Mouse (Mus musculus) cerebellum, adult 11 months (tissue): ENCODE results near the gene Pcgf2.
A peak's percentile ranks its signal among the peaks of the same experiment; 100 is the strongest.
"Not testable (repeated sequence)": the region's sequence is repeated elsewhere in the genome, so short reads cannot be mapped to it uniquely, and the experiment has no call there.

Source experiments
- DNase-seq: peaks from one replicate; pipeline ENCODE4 v3.0.0; 2022

The Pcgf2 gene

GRCm38 (mm10) chr11:97716021-97716420, 15.7 kb upstream of the Pcgf2 start:
- no peak for DNase-seq

DNA sequence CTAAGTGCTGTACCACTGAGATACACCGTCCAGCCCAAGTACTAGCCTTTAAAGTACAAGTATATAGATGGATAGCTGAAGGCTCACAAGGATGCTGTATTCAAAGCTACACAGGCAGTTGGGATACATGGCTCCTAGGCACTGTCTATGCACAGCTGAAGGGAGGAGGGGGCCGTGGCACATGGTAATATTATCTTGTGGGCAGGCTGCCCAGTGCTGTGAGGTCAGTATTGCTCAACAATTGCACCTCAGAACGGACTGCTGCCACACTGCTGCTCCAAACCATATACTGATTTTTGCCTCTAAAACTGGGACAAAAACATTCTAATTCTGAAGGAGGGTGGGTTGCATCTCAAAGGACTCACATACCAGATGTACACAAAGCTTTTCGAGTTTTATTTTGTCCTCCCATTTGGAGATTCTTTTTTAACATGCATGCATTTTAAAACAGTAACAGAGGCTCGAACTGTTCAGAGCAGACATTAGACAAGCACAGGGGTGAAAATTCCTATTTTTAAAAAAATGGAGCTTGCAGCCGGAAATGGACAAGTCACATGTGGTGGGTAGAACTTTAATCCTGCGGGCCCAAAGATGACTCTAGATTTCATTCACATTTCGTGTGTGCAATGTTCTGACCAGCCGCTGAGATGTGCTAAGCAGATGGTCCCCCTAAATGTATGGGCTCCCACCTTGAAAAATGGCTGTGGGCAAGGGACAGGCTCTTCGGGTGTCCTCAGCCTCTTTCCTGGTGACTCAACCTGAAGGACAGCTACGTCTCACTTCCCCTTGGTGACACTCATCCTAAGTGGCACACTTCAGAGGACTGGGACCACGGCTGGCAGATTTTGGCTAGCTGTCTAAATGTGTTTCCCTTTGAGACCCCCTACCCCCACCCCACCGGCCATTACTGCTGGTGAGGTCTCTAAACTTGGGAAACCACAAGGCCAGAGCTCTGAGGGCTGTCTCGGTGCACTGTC, 14.8 kb upstream of the Pcgf2 start:
- DNase-seq, result no peak

DNA sequence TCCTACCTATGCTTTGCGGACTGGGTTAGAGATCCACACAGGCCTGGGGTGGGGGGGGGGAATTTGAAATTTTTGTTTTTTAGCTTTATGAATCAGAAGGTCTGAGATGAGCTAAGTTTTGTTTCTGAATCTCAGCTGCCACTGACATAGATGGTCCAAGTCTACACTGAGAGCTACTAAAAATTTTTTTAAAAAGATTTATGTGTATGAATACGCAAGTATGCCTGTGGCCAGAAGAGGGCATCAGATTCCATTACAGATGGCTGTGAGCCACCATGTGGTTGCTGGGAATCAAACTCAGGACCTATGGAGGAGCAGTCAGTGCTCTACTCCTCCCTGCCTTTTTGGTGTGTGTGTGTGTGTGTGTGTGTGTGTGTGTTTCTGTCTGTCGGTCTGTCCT, 14.1 kb upstream of the Pcgf2 start:
- DNase-seq, result no peak

- no peak for DNase-seq
These were observed 13.6 kb upstream of the Pcgf2 start for GRCm38 (mm10) chr11:97713896-97714295.

- DNase-seq, result no peak
These were observed 12.0 kb upstream of the Pcgf2 start for GRCm38 (mm10) chr11:97712286-97712685.

DNA sequence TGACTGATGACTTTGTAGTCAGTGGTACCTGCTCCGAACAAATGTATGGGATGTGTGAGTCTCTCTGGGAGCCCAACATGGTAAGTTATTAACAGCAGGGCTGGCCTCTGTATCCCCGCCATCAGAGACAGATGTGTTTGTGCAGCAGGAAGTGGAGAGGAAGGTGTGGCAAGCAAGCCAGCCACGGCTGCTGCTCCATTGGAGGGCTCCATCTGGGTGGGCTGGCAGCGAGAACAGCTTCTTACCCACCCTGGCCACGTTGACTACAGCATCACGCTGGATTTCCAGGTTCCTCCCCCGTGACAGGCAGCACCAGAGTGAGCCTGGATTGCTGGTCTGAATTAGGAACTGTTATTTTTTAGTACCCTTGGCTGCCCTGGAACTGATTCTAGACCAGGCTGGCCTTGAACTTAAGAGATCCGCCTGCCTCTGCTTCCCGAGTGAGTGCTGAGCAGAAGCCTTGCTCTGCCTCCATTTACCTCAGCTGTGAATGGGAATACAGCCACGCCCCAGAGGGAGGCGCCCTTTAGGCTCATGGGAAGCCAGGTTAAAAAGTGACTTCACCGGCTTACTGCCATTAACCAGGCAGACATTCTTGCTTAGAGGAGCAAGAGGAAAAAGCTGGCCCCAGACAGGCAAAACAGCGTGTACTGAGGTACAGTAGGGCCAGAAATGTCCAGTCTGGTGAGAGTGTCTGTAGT, 11.1 kb upstream of the Pcgf2 start:
- no peak for DNase-seq

DNA sequence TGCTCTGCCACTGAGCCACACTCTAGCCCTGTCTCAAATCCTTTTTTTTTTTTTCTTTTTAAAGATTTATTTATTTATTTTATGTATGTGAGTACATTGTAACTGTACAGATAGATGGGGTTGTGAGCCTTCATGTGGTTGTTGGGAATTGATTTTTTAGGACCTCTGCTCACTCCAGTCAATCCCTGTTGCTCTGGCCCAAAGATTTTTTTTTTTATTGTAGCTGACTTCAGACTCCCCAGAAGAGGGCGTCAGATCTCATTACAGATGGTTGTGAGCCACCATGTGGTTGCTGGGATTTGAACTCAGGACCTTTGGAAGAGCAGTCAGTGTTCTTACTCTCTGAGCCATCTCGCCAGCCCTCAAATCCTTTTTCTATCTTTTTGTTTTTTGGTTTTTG, 9.8 kb upstream of the Pcgf2 start:
- not testable (repeated sequence) for DNase-seq

GRCm38 (mm10) chr11:97703039-97703826, 2.9 kb upstream of the Pcgf2 start, which contains the start of gene Psmb3:
Psmb3 (plus strand) TSS chr11:97703399.
- peak; percentile 99 for DNase-seq

DNA sequence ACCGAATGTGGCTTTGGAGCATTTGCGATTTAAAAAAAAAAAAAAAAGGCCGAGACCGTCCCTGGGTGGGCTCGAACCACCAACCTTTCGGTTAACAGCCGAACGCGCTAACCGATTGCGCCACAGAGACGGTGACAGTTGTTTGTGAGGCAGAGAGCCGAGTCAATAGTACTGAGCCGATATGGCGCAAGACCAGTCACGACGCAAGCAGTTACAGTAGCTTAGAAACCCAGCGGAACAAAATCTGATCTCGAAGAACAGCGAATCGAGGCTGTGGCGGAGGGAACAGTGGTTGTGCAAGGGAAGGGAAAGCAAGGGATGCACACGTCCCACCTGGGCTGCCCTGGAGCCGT, 2.1 kb upstream of the Pcgf2 start:
- peak; percentile 87 for DNase-seq

DNA sequence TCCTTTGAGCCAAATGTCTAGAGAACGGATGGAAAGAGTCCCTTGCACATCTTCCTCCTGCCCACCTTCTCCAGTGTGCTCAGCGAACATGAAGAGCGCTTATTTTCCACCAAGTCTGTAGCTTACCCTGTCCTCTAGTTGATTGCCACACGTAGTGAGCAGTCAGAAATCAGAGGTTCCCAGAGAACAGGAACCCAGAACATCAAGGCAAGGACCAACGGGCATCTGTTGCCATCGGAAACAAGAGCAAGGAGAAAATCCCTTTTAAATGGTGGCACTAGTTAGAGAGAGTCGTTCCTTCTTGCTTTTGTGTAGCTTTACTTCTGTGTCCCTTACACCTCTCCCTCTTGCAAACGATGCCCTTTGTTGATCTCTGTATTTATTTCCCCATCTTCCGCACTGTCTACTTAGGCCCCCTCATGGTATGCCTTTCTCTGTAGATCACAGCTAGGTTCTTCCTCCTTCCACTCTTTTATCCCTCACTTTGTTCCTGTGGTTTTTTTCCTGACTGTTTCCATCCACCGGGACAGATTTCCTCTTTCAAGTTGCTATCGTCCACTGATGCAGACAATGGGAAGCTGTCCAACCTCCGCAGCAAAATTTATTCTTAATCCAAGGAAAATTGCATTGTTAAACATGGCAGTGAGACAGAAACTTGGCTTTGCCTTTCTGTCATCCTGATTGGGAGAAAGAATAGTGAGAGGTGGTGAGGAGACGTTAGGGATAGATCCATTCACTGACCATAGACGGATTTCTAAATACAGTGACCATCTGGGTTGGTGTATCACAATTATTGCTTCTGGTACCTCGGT, 1.5 kb upstream of the Pcgf2 start:
- DNase-seq, result no peak

DNA sequence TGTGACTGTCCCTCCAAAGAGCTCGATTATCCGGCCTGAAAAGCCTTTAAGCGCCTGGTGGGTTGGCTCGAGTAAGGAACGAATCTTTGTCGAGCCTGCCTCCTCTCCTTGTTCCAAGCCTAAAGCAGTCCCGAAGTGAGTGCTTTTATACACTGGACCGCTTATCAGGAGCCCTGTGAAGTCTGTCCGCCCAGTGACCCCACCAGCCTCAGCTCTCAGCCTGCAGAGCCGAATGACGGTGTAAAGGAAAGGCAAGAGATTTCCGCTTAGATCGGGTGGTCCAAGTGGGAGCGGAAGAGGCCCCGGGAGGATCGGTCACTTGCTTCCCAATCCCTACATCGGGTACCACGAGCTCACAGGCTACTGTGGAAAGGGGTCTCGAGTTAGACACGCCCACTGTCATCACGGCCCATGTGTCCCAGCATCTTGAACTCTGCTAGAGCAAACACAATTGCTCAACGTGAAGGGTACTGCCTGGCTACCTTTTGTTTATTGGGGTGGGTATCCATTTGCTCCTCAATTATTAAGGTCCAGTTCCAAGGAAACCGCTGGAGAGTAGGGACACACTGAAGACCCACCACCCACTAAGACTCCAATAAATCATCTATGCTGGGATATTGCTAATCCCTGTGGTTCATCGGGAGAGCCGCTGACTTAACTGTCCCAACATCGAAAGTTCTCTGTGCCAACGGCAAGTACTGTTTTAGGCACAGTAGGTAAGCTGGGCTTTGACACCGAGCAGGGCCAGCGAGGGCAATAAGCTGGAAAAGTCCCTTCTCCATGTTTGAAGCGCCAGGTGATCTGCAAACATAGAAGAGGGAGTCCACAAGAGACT, 666 bp upstream of the Pcgf2 start:
- no peak for DNase-seq

DNA sequence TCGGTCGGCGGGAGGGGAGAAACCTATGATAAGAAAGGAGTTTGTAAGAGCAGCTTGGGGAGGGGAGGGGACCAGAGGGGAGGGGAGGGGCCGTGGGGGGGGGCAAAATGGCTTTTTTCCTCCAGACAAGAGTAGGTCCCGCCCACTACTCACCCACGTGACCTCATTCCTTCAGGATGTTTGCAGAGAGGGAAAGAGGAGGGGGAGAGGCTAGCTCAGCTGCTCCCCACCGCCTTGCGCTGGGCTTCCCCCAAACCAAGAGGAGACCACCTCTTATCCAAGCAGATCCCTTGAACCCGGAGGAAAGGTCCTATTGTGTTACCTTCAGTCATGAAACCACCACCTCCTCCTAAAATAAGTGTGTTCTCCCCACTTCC, 683 bp downstream of the Pcgf2 start:
- DNase-seq, result peak; percentile 82

- peak; percentile 71 for DNase-seq
These were observed 1.3 kb downstream of the Pcgf2 start for GRCm38 (mm10) chr11:97698741-97699611.

GRCm38 (mm10) chr11:97697891-97698529, 2.3 kb downstream of the Pcgf2 start:
- DNase-seq, result no peak

DNA sequence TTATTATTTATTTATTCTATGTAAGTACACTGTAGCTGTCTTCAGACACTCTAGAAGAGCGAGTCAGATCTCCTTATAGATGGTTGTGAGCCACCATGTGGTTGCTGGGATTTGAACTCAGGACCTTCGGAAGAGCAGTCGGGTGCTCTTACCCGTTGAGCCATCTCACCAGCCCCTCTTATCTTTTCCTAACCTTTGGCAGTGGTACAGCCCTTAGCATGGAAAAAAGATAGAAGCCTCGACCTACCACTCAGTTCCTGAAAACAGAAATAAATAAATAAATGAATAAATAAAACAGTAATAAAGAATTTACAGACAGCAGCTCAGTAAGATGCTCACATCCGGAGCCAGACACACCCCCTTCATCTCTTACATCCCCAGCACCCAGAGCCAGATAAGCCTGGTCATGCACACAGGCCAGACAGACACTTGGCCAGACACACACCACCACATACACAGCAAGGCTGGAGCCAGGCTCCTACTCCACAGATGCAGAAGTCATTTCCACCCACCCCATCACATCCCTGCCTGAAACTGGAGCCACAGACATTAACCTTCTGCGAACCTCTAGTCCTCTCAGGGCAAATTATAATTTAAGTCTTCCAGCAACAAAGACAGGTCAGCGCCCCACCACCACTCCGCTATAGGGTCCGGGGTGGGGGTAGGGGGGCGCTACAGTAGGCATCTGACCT, 3.0 kb downstream of the Pcgf2 start:
- DNase-seq, result no peak

GRCm38 (mm10) chr11:97696669-97697068, 3.6 kb downstream of the Pcgf2 start:
- DNase-seq, result no peak

DNA sequence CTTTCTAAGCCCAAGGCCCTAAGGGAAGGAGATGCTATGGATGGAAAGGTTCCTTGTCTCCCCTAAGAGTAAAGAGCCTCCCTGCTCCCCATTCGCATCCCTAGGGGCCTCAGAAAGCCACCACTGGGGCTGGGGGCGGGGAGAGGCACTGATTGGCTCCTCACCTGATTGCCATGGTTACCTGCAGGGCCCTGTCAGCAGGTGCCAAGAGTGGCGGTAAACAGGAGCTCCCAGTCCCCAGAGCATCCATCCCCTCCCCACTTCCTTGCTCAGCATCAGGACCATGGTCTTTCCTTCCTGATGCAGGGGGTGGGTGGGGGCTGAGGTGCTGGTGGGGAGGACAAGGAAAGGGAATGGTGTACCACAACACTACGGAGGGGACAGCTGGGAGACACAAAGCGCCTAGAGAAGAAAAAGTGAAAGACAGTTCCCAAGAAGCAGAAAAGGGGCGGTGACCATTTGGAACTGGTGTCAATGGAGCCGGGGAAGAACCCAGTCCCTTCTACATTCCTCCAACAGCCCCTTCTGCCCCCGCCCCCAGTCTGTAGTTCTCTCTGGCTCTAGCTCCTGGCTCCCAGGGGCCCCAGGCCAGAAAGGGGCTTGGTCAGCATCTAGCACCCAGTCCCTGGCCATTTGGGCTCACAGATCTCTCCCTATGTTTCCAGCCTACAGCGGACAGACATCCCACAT, 4.4 kb downstream of the Pcgf2 start:
- no peak for DNase-seq

DNA sequence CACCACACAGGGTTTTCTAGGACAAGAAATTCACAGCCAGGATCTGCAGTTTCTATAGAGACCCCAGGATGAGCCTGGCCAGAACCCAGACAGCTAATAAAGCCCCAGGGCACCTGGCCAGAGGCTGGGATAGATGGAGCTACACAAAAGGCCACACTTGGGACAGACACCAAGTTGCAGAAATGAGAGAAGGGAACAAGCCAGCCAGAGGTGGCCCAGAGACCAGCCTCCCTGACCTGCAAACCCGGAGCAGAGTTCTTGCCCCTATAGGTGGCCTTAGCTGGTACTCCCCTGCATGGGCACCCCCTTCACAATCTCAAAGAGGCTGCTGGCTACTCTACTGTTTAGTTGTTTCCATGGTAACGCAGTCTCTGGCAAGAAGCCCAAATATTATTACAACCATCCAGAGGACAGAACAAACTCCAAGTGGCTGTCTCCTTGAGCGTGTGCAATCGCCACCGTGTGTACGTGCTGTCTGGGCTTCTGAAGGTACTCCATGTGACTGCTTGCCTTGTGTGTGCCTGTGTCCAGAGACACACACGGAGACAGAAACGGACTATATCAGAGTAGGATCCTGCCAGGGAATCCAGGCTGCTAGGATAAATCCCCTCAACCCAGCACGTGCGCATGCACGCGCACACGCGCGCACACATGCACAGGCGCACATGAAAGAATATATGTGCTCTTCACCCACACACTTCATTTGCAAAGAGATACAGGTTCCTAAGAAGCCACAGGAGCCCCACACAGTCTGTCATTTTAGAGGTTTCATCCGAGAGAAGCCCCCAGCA, 5.2 kb downstream of the Pcgf2 start:
- DNase-seq, result no peak
